Comparison of ENCODE assay signal across 8 mouse cellular contexts in the genomic region with DNA sequence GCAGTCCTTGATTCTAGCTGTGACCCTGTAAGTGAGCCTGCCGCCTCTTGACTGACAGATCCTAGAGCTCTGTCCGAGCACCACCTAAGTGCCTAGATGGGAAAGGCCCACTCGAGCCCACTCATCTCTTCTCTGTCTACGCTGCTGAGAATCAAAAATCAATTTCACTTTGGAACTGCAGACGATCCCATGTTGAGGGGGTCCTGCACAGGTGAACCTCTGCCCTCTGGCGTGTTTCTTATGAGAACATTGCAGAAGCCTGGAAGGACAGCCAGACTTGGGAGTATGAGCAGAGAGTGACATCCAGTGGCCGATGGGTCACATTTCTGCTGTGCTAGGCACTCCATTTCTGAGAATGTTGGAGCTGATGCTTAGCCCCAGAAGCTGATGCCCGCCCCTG. TPM values are rescaled to one million over a fixed set of nuclear protein-coding genes. Genes with fewer than 3 reads are reported as not detected.
A peak's percentile ranks its signal among the peaks of the same experiment; 100 is the strongest.
DNase-seq lines count a peak whose midpoint lies in the region; ATAC-seq and TF ChIP-seq lines count a peak whose summit lies in the region.

No protein-coding gene starts in this region.

- no peaks in the 10 kb centered on the region for H3K36me3 ChIP-seq in heart, embryonic 10.5 days
- H3K36me3 ChIP-seq in embryonic facial prominence, embryonic 14.5 days (ENCODE audit: control insufficient read depth, insufficient read depth, low read length) = no peaks in the 10 kb centered on the region
- no peaks in the 10 kb centered on the region for H3K36me3 ChIP-seq in midbrain, embryonic 11.5 days (ENCODE audit: control insufficient read depth, insufficient read depth, low read length)

- no peak for ATAC-seq in Patski
- no peak for ATAC-seq in embryonic facial prominence, embryonic 14.5 days (ENCODE audit: low read depth)
- ATAC-seq in midbrain, embryonic 11.5 days (ENCODE audit: low FRiP score) = 0 out of 2 replicates have a peak, but pooled peaks have one; percentile 46

- WGBS in heart, embryonic 10.5 days = 51% methylated on average over 8 of the region's 8 CpGs
- WGBS in embryonic facial prominence, embryonic 14.5 days = 43% methylated on average over 8 of the region's 8 CpGs
- 64% methylated on average over 8 of the region's 8 CpGs for WGBS in midbrain, embryonic 11.5 days

- H3K27me3 ChIP-seq in heart, embryonic 10.5 days (ENCODE audit: insufficient read depth, poor library complexity, severe bottlenecking) = no peaks in the 10 kb centered on the region
- H3K27me3 ChIP-seq in Patski = no peaks in the 10 kb centered on the region
- H3K27me3 ChIP-seq in embryonic facial prominence, embryonic 14.5 days (replicated peaks; ENCODE audit: control insufficient read depth, insufficient read depth, low read length) = no peaks in the 10 kb centered on the region
- H3K27me3 ChIP-seq in midbrain, embryonic 11.5 days (ENCODE audit: control insufficient read depth, insufficient read depth, low read length) = no peaks in the 10 kb centered on the region

- in situ Hi-C loops in Patski (cut with MboI; ENCODE audit: low pct_unique_long_range_greater_than_20kb) = loop anchor here (5.0 kb wide), 3 partner anchors 186 to 776 kb away; no protein-coding TSS in a partner anchor

- TF ChIP-seq CTCF in Patski (IDR thresholded peaks at IDR 0.05) = peak; percentile 74

- POLR2A ChIA-PET in Patski (lab: Charles Lee) = no interaction called here

- H3K9ac ChIP-seq in embryonic facial prominence, embryonic 14.5 days (ENCODE audit: low read depth, low read length) = no peak overlapping the region
- no peak overlapping the region for H3K9ac ChIP-seq in midbrain, embryonic 11.5 days (ENCODE audit: low read length)

- H3K4me1 ChIP-seq in heart, embryonic 10.5 days = peaks cover 16% of the 10 kb centered on the region
- no peaks in the 10 kb centered on the region for H3K4me1 ChIP-seq in embryonic facial prominence, embryonic 14.5 days (ENCODE audit: control insufficient read depth, insufficient read depth, low read length)
- H3K4me1 ChIP-seq in midbrain, embryonic 11.5 days (ENCODE audit: control insufficient read depth, insufficient read depth, low read length) = no peaks in the 10 kb centered on the region

- H3K4me2 ChIP-seq in embryonic facial prominence, embryonic 14.5 days (ENCODE audit: low read depth, low read length) = no peak overlapping the region
- no peak overlapping the region for H3K4me2 ChIP-seq in midbrain, embryonic 11.5 days

- H3K27ac ChIP-seq in heart, embryonic 10.5 days = no peak overlapping the region
- H3K27ac ChIP-seq in embryonic facial prominence, embryonic 14.5 days (replicated peaks; ENCODE audit: low read depth, low read length) = no peak overlapping the region
- H3K27ac ChIP-seq in midbrain, embryonic 11.5 days (ENCODE audit: low read depth, low read length) = no peak overlapping the region

- H3K9me3 ChIP-seq in heart, embryonic 10.5 days = no peaks in the 10 kb centered on the region
- no peaks in the 10 kb centered on the region for H3K9me3 ChIP-seq in embryonic facial prominence, embryonic 14.5 days (ENCODE audit: control insufficient read depth, low read length)
- no peaks in the 10 kb centered on the region for H3K9me3 ChIP-seq in midbrain, embryonic 11.5 days (ENCODE audit: control insufficient read depth, low read length)

- CTCF ChIA-PET in Patski (lab: Charles Lee) = interaction anchor here (0.9 to 1.4 kb wide), 9 partner anchors 9 to 455 kb away, joined by 3 to 5 read pairs (median 3); no protein-coding TSS in a partner anchor

- no peak overlapping the region for H3K4me3 ChIP-seq in heart, embryonic 10.5 days
- H3K4me3 ChIP-seq in embryonic facial prominence, embryonic 14.5 days (ENCODE audit: low read depth, low read length) = no peak overlapping the region
- no peak overlapping the region for H3K4me3 ChIP-seq in midbrain, embryonic 11.5 days (ENCODE audit: low read depth, low read length)

- peak; percentile 92 for DNase-seq in heart, adult 11 months
- no peak for DNase-seq in heart, embryonic 10.5 days (ENCODE audit: low spot score)
- no peak for DNase-seq in Patski (ENCODE audit: low read depth, low spot score)
- DNase-seq in embryonic facial prominence, embryonic 14.5 days (ENCODE audit: low spot score) = peak; percentile 78
- DNase-seq in heart, postnatal 36 days = peak; percentile 49 to 50
- DNase-seq in left cerebral cortex, postnatal 4 days = peak; percentile 38
- no peak for DNase-seq in midbrain, embryonic 11.5 days (ENCODE audit: low spot score, missing footprints)
- peak; percentile 58 to 74 for DNase-seq in spleen, postnatal 4 days (ENCODE audit: low spot score in 2 of 2)

- intact Hi-C loops in heart, postnatal 36 days (cut with DNase I) = loop anchor here (1.0 to 5.0 kb wide), 6 partner anchors 96 to 776 kb away; no protein-coding TSS in a partner anchor
- intact Hi-C loops in left cerebral cortex, postnatal 4 days (cut with DNase I) = loop anchor here (5.0 kb wide), 1 partner anchor 451 kb away; no protein-coding TSS in a partner anchor

RNA-seq across cellular contexts. Expression of a gene that starts 19.4 kb away (rescaled TPM):
- polyA plus RNA-seq in heart, embryonic 10.5 days (2016; fragmentation: Nextera tagmentation; extraction: Ambion mirVana) = 0.20 and 0.26 TPM in 2 replicates
- 0.60 TPM for polyA plus RNA-seq in Patski (2021)
- polyA plus RNA-seq in embryonic facial prominence, embryonic 14.5 days (2014; fragmentation: Nextera tagmentation; extraction: Ambion mirVana) = 0.46 and 0.59 TPM in 2 replicates
- total RNA-seq in heart, postnatal 36 days (2021) = not detected
- total RNA-seq in left cerebral cortex, postnatal 4 days (2021) = not detected
- 0.14 and 0.22 TPM in 2 replicates for polyA plus RNA-seq in midbrain, embryonic 11.5 days (2014; fragmentation: Nextera tagmentation; extraction: Ambion mirVana)

Comparison
In these comparisons a context has a peak if more than half of its experiments do, and no peak if none do; other contexts are left out.
1. DNase-seq: peak in heart, adult 11 months (single experiment), embryonic facial prominence, embryonic 14.5 days (single experiment), heart, postnatal 36 days (2 of 2), left cerebral cortex, postnatal 4 days (single experiment) and spleen, postnatal 4 days (2 of 2); none in heart, embryonic 10.5 days (single experiment), Patski (single experiment) and midbrain, embryonic 11.5 days (single experiment).